Mouse (Mus musculus): ENCODE measurements around the gene Nemp2.
"Not testable (repeated sequence)": the region's sequence is repeated elsewhere in the genome, so short reads cannot be mapped to it uniquely, and the experiment has no call there.

Nemp2 gene

DNA sequence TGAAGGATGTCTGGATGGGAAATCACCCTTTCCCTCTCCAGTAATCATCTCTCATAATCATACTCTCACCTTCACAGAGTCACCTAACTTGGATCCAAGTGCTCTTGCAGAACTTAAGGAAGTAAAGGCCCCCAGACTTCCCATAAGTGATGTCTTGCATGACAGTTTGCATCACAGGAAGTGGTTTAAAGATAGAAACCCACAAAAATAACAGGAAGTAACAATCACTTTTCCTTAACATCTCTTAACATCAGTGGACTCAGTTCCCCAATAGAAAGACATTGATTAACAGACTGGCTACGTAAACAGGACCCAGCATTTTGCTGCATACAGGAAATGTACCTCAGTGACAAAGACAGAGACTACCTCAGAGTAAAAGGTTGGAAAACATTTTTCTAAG lies 22.9 kb downstream of the Nemp2 start:
- DNase-seq (ENCODE audit: low spot score in 2 of 2), result peak in 1 of 2 experiments; percentile 18

DNA sequence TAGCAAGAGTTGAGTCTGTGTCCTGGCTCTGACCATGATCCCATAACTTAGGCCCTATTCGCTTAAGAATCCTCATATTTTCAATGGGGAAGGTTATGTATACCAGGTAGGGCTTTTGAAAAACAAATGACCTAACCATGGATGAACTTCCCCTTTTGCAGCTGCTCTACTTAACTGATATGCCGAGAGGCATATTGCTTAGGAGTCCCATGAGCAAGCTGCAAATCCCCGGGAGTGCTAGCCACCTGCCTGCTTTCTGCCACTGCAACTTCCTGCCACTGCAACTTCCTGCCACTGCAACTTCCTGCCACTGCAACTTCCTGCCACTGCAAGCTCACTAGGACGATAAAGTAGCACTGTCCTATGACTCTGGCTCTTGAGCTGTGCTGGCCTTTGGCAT lies 24.6 kb downstream of the Nemp2 start:
- no peak for DNase-seq (ENCODE audit: low spot score in 2 of 2)

DNA sequence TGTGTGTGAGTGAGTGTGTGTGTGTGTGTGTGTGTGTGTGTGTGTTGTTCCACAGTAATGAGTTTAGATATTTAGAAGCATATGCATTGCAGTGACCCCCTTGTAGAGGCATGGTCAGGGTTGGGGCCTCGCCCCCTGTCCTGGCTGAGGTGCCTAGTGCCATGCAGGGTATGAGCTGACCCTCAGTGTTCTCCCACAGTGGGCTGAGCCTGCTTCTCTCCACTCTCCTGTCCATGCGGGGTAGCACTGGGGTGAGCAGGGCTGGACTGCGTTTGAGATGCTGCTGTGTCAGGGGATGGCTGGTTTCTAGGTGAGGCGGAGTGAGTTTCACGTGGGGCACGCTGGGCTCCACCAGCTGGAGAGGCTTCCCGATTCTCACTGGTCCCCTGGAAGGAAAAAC lies 27.7 kb downstream of the Nemp2 start:
- DNase-seq (ENCODE audit: low spot score in 2 of 2), result no peak

- DNase-seq (ENCODE audit: low spot score in 2 of 2), result no peak
These were observed 29.8 kb downstream of the Nemp2 start for GRCm38 (mm10) chr1:52660278-52660677.

GRCm38 (mm10) chr1:52660765-52661164 lies 30.3 kb downstream of the Nemp2 start:
- no peak for DNase-seq (ENCODE audit: low spot score in 2 of 2)

DNA sequence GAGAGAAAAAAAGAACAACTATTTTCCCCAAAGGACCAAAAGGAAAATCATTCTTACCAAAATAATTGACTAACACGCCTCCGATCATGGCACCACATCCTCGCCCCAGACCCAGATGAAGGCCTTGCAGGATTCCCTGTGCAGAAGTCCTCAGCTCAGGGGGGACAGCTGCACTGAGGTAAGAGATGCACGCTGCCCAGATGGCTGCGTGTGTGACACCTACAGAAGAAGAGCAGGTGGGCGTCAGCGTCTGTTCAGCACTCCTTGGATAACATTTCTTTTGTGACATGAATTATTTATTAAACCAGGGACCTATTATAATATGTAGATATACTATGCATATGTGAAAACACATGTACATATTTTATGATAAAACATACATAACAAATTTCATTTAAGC lies 32.7 kb downstream of the Nemp2 start:
- no peak for DNase-seq (ENCODE audit: low spot score in 2 of 2)

DNA sequence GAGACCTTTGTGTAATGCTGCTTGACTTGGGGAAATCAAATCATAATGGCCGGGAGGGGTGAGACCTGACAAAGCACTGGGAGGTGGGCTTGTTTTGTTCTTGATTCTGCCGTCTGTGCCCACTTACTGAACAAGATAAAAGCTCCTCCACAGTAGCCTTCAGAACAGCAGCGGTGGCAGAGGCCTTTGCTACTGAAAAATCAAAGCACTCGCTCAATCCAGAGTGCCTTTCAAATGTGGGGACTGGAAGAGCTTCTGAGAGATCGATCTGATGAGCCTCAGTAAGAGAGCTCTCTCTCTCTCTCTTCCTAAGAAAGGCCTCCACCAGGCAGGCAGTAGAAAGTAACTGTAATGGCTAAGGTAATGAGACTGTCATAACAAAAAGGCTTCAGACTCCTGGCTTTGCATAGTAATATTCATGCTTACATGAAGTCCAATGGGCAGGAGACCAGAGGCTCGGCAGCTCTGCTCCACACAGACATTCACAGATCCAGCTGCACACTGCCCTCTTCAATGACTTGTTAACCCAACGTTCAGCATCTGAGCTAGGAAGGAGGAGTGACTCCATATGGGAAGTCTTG lies 38.3 kb downstream of the Nemp2 start:
- DNase-seq (ENCODE audit: low spot score in 2 of 2), result no peak

- DNase-seq (ENCODE audit: low spot score in 2 of 2), result no peak
These were observed 39.4 kb downstream of the Nemp2 start for GRCm38 (mm10) chr1:52669931-52670330.

GRCm38 (mm10) chr1:52675561-52676551 lies 45.4 kb downstream of the Nemp2 start:
- DNase-seq (ENCODE audit: low spot score in 2 of 2), result peak; percentile 41 to 65

DNA sequence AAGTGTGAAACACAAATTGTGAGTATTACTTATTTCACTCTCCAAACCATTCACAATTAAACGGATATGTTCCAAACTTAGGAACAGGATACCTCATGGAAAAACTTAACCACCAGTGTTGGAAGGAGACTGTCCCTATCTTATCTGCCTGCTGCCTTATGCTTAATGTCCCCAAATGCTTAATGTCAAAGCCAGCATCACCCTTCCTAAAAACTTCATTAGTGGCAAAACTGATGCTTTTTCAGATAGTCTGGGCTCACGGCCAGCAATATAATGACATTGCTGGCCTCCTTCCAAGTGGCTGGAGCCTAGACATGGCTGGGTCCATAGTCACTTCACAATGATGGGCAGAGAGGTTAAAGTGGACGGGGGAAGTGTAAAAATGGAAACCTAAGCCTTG lies 46.1 kb downstream of the Nemp2 start:
- DNase-seq (ENCODE audit: low spot score in 2 of 2), result peak; percentile 60 to 61

DNA sequence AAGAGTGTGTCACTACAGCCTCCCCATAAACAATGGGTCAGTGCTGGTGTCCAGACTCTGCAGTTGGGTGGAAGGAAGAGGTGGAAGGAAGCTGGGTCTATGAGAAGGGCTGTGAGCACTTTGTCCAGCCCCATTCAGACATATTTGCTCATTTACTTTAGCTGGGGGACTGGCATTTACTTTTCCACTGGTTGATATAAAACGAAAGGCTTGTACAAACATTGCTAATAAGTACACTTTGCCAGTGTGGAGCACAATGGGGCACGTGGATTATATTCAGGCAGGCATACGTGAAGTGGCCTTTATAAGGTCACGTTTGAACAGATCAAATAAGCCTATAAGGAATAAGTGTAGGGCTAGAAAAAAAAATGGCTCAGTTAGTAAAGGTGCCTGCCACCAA lies 53.0 kb downstream of the Nemp2 start:
- DNase-seq (ENCODE audit: low spot score in 2 of 2), result no peak

GRCm38 (mm10) chr1:52687636-52688035 lies 57.1 kb downstream of the Nemp2 start:
- no peak for DNase-seq (ENCODE audit: low spot score in 2 of 2)

DNA sequence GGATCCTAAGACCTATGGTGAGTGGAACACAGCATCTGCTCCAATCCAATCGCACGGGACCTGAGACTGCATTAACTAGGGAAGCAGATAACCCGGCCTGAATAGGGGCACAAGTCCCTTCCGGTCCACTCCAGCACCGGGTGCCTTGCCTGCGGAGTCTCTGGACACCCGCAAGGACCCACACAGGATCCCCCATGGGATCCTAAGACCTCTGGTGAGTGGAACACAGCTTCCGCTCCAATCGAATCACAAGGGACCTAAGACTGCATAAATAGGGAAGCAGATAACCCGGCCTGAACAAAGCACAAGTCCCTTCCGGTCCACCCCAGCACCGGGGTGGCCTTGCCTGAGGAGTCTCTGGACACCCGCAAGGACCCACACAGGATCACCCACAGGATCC lies 64.0 kb downstream of the Nemp2 start:
- not testable (repeated sequence) for DNase-seq (ENCODE audit: low spot score in 2 of 2)

Data from heart, adult 9 months (tissue).